Mouse (Mus musculus): Measurements from ENCODE around the gene Cd52. TPM values are rescaled to one million over a fixed set of nuclear protein-coding genes. Genes with fewer than 3 reads are reported as not detected.

The Cd52 gene
- polyA plus RNA-seq, 1 experiment = 2.0 TPM

DNA sequence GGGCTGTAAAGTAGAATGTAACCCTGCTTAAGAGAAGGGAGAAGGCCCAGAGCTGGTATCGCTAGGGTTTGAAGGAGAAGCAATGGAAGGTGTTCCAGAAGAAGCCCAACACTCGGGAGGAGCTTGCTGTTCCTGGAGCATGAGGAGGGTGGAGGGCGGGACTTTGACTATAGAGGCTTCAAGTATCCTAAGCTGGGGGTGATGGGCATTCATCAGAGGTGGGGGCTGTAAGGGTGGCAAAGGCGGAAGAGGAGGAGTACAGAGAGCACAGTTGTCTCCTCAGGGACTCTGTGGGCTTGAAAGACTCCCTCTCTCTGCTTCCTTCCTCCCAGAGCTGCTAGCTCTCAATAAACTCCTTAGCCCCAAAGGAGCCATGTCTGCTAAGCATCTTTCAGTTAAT lies 5.4 kb upstream of the Cd52 start:
- H3K27ac ChIP-seq (ENCODE audit: control insufficient read depth, insufficient read depth, low read depth, low read length) = no peak overlapping the region
- no peak for TF ChIP-seq POLR2A (IDR thresholded peaks at IDR 0.05; ENCODE audit: control insufficient read depth, low read depth, low read length)
- TF ChIP-seq CTCF (IDR thresholded peaks at IDR 0.05; ENCODE audit: control insufficient read depth, insufficient read depth, insufficient replicate concordance, low read depth, low read length) = no peak
- no peak overlapping the region for H3K4me3 ChIP-seq (ENCODE audit: control insufficient read depth, low read depth, low read length)
- no peaks in the 10 kb centered on the region for H3K27me3 ChIP-seq (ENCODE audit: control insufficient read depth, insufficient read depth, low read length)
- H3K4me1 ChIP-seq (ENCODE audit: control insufficient read depth, insufficient read depth, low read length) = no peaks in the 10 kb centered on the region; the same call in 1 of the 2 replicates
- no peaks in the 10 kb centered on the region for H3K36me3 ChIP-seq (ENCODE audit: control insufficient read depth, insufficient read depth, low read length)

- Histone ChIP-seq H3K27me3 (ENCODE audit: control insufficient read depth, insufficient read depth, low read length) (no peaks in the 10 kb centered on the region), H3K36me3 (ENCODE audit: control insufficient read depth, insufficient read depth, low read length) (no peaks in the 10 kb centered on the region), H3K4me3 (ENCODE audit: control insufficient read depth, low read depth, low read length) (no peak overlapping the region), H3K27ac (ENCODE audit: control insufficient read depth, insufficient read depth, low read depth, low read length) (no peak overlapping the region; the same call in 1 of the 2 replicates), H3K4me1 (ENCODE audit: control insufficient read depth, insufficient read depth, low read length) (no peaks in the 10 kb centered on the region)
- TF ChIP-seq POLR2A (IDR thresholded peaks at IDR 0.05; ENCODE audit: control insufficient read depth, low read depth, low read length) (no peak), CTCF (IDR thresholded peaks at IDR 0.05; ENCODE audit: control insufficient read depth, insufficient read depth, insufficient replicate concordance, low read depth, low read length) (no peak)
These were observed 3.7 kb upstream of the Cd52 start for GRCm38 (mm10) chr4:134098628-134099027.

GRCm38 (mm10) chr4:134097015-134097608 lies 2.2 kb upstream of the Cd52 start:
- TF ChIP-seq CTCF (IDR thresholded peaks at IDR 0.05; ENCODE audit: control insufficient read depth, insufficient read depth, insufficient replicate concordance, low read depth, low read length) (no peak), POLR2A (IDR thresholded peaks at IDR 0.05; ENCODE audit: control insufficient read depth, low read depth, low read length) (no peak)
- H3K27me3 ChIP-seq (ENCODE audit: control insufficient read depth, insufficient read depth, low read length) = no peaks in the 10 kb centered on the region
- H3K27ac ChIP-seq (ENCODE audit: control insufficient read depth, insufficient read depth, low read depth, low read length) = no peak overlapping the region
- H3K36me3 ChIP-seq (ENCODE audit: control insufficient read depth, insufficient read depth, low read length) = no peaks in the 10 kb centered on the region
- no peak overlapping the region for H3K4me3 ChIP-seq (ENCODE audit: control insufficient read depth, low read depth, low read length)
- H3K4me1 ChIP-seq (ENCODE audit: control insufficient read depth, insufficient read depth, low read length) = no peaks in the 10 kb centered on the region

GRCm38 (mm10) chr4:134096120-134096519 lies 1.2 kb upstream of the Cd52 start:
- no peaks in the 10 kb centered on the region for H3K4me1 ChIP-seq (ENCODE audit: control insufficient read depth, insufficient read depth, low read length)
- no peak overlapping the region for H3K27ac ChIP-seq (ENCODE audit: control insufficient read depth, insufficient read depth, low read depth, low read length)
- TF ChIP-seq POLR2A (IDR thresholded peaks at IDR 0.05; ENCODE audit: control insufficient read depth, low read depth, low read length) (no peak), CTCF (IDR thresholded peaks at IDR 0.05; ENCODE audit: control insufficient read depth, insufficient read depth, insufficient replicate concordance, low read depth, low read length) (no peak)
- no peaks in the 10 kb centered on the region for H3K27me3 ChIP-seq (ENCODE audit: control insufficient read depth, insufficient read depth, low read length)
- H3K36me3 ChIP-seq (ENCODE audit: control insufficient read depth, insufficient read depth, low read length) = no peaks in the 10 kb centered on the region
- no peak overlapping the region for H3K4me3 ChIP-seq (ENCODE audit: control insufficient read depth, low read depth, low read length)

GRCm38 (mm10) chr4:134094004-134094564 lies 798 bp downstream of the Cd52 start:
- Histone ChIP-seq H3K27ac (ENCODE audit: control insufficient read depth, insufficient read depth, low read depth, low read length) (no peak overlapping the region), H3K4me3 (ENCODE audit: control insufficient read depth, low read depth, low read length) (no peak overlapping the region), H3K36me3 (ENCODE audit: control insufficient read depth, insufficient read depth, low read length) (no peaks in the 10 kb centered on the region), H3K4me1 (ENCODE audit: control insufficient read depth, insufficient read depth, low read length) (no peaks in the 10 kb centered on the region), H3K27me3 (ENCODE audit: control insufficient read depth, insufficient read depth, low read length) (no peaks in the 10 kb centered on the region)
- TF ChIP-seq CTCF (IDR thresholded peaks at IDR 0.05; ENCODE audit: control insufficient read depth, insufficient read depth, insufficient replicate concordance, low read depth, low read length) (no peak), POLR2A (IDR thresholded peaks at IDR 0.05; ENCODE audit: control insufficient read depth, low read depth, low read length) (no peak)

DNA sequence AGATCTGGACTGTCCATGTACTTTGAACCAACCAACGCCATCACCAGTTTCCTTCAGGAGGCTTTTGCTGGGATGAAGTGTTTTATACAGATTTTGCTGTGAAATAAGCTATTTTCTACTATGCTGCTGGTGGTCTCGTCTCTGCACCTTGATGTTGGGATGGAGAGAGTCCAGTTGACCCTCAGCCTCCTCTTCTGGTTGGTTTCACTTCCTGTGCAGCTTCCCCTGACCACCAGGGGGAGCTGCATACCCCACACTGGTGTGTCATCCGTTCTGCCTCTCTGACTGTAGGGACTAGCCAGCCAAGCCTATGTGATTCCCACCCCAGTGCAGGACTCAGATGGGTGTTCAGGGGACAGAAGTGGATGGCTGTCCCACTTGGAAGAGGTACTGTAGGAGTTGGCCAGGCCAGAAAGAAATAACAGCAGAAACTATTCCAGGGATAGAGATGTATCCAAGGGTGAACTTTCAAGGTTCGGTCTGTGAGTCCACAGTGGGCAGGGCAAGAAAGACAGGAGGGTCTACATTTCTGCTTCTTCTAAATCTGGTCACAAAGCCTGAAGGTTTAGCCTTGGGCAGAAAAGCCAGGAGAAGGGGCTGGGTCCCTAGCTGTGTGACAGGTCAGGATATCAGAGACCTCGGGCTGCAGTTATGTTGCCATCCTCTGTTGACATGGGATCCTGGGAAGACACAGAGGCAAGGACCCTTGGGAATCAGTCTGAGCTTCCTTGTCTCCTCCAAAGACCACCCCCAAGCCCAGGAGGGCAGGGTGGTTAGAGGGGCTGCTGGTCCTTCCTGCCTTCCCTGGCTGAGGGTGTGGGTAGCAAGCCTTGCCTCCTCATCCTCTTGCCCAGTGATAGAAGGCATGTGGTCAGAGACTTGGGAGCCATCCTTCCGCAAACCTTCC lies 2.2 kb downstream of the Cd52 start:
- Histone ChIP-seq H3K27ac (ENCODE audit: control insufficient read depth, insufficient read depth, low read depth, low read length) (no peak overlapping the region), H3K4me3 (ENCODE audit: control insufficient read depth, low read depth, low read length) (no peak overlapping the region), H3K36me3 (ENCODE audit: control insufficient read depth, insufficient read depth, low read length) (no peaks in the 10 kb centered on the region), H3K4me1 (ENCODE audit: control insufficient read depth, insufficient read depth, low read length) (no peaks in the 10 kb centered on the region), H3K27me3 (ENCODE audit: control insufficient read depth, insufficient read depth, low read length) (no peaks in the 10 kb centered on the region)
- no peak for TF ChIP-seq POLR2A (IDR thresholded peaks at IDR 0.05; ENCODE audit: control insufficient read depth, low read depth, low read length)
- TF ChIP-seq CTCF (IDR thresholded peaks at IDR 0.05; ENCODE audit: control insufficient read depth, insufficient read depth, insufficient replicate concordance, low read depth, low read length) = peak; percentile 91

- H3K36me3 ChIP-seq (ENCODE audit: control insufficient read depth, insufficient read depth, low read length) = no peaks in the 10 kb centered on the region
- no peaks in the 10 kb centered on the region for H3K27me3 ChIP-seq (ENCODE audit: control insufficient read depth, insufficient read depth, low read length)
- TF ChIP-seq CTCF (IDR thresholded peaks at IDR 0.05; ENCODE audit: control insufficient read depth, insufficient read depth, insufficient replicate concordance, low read depth, low read length) = no peak
- no peak for TF ChIP-seq POLR2A (IDR thresholded peaks at IDR 0.05; ENCODE audit: control insufficient read depth, low read depth, low read length)
- no peak overlapping the region for H3K4me3 ChIP-seq (ENCODE audit: control insufficient read depth, low read depth, low read length)
- H3K27ac ChIP-seq (ENCODE audit: control insufficient read depth, insufficient read depth, low read depth, low read length) = no peak overlapping the region
- H3K4me1 ChIP-seq (ENCODE audit: control insufficient read depth, insufficient read depth, low read length) = peaks cover 2% of the 10 kb centered on the region; the same call in 1 of the 2 replicates
These were observed 3.7 kb downstream of the Cd52 start for GRCm38 (mm10) chr4:134091225-134091529.
